Mouse (Mus musculus) cortical plate, adult 2 months (tissue): ENCODE measurements around the gene Syne3.

Experiments used
- CTCF ChIP-seq: fragments of 200-500 bp; IDR thresholded peaks from 2 replicates; pipeline ENCODE4 v1.5.1; 2011; ENCODE audit warnings: mild to moderate bottlenecking, control low read depth, low read length; ENCODE audit not compliant: insufficient read depth; ENCODE audit errors: extremely low read depth
- POLR2A ChIP-seq: fragments of 200-500 bp; IDR thresholded peaks from 2 replicates; pipeline ENCODE4 v1.6.1; 2011; ENCODE audit warnings: mild to moderate bottlenecking, low read length, control low read depth; ENCODE audit not compliant: insufficient read depth; ENCODE audit errors: extremely low read depth

GRCm38 (mm10) chr12:105022776-105023175 lies 13.2 kb upstream of the Syne3 start:
- TF ChIP-seq CTCF (no peak), POLR2A (no peak)
